Mouse (Mus musculus) gonadal fat pad, adult 2 months (tissue): ENCODE measurements at regions not wholly inside any gene's neighbourhood (a gene's known extent, or its start where the extent isn't known, plus 50 kb on each side); places are given as distances from the start of the nearest gene placed in this dataset.

Experiments used
- DNase-seq: peaks from one replicate; pipeline ENCODE4 v3.0.0-alpha.2; 2012; ENCODE audit warnings: low read depth

DNA sequence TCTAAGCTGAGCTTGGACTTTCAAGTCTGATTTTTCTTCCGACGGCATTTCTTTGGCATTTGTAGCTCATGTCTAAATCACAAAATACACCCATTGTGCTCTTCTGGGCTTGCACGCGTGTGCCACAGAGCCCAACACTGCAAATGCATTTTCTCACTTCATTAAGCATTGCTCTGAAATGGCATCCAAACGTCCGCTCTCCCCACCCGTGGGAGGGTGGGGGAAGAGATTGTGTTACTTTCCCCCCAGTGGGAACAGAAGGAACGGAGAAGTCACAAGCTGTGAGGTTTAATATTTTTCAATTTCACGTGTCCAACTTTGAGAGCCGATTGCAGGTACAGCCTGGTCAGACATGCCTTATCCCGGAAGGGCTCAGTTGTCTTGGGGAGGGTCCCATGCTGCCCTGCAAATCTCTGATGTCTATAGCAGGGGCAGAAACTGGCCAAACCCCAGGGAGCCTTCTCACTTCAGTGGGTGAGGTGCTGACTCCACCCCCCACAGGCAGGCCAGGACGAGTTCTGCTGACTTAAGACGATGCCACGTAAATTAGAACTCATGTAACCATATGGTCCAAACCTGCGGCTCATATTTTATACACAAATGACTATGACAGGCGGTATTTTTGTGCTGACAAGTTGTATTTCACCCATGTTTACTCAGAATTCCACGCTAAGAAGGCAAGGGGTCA is 371.5 kb upstream of the Nfe2l3 start:
- no peak for DNase-seq

DNA sequence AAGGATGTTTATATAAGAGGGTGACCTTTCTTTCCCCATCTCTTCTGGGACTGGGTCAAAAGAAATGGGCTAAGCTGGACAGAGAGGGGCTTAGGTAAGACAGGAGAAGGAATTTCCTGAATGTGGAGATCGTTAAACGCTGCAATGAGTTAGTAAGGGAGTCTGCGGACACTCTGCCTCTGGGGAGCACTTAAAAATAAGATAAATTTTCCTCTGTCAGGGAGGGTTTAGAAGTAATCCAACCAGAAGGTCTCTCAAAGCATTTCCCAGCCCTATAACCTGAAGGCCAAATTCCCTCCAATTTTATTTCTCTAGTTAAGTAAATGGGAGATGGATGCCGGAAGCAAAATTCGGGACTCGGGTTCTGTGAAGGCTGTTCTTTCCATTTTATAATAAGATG is 367.3 kb upstream of the Nfe2l3 start:
- no peak for DNase-seq

DNA sequence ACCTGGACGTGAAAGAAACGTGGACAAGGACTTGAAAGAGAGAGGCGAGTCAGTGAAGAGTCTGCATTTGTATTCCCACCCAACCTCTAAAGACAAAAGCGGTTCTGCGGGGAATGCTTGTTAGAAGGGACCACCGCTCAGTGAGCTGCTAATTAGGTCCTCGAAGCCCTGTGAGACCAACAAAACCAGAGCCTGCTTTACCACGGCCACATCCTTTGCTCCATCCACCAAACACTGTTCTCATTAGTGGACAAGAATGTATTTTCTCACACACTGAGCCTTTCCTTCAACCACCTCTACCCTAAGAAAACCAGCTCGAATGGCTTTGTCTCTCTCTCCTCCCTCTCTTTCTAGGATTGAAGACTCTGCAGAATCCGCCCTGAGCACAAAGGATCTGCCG is 365.1 kb upstream of the Nfe2l3 start:
- no peak for DNase-seq

DNA sequence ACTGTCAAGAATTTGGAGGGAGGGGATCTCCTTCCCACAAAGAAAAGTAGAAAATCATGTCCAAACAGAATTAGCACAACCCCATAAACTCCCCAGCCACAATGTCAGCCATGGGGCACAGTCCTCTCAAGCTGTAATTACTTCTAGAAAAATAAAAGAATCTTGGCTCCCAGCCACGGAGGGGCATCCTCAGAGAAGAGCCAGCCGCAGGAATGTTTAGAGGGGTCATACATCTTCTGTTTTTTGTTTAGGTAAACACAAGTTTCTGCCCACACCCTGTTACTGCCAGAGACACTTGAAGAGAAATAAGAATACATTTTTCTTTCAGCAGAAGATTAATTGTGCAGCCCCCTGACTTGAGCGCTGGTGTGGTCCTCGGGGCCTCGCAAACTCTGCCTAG is 362.5 kb upstream of the Nfe2l3 start:
- DNase-seq, result no peak

DNA sequence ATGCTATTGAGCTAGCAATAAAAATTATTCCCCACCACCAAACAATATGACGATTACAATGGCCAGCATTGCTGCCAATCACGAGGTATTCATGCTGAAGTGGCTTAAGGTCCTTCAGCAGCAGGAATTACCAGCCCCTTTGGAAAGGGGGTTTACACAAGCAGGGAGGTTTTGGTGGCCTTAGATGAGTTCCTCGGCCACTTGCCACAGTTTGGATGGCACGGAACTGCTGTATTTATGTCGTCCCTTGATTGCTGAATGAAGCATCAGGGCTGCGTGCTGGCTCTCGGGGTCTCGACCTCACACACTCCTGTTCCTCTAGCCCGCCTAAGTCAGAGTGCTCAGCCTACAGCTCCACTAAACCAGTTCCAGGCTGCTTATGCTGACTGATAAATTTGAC is 361.2 kb upstream of the Nfe2l3 start:
- no peak for DNase-seq

DNA sequence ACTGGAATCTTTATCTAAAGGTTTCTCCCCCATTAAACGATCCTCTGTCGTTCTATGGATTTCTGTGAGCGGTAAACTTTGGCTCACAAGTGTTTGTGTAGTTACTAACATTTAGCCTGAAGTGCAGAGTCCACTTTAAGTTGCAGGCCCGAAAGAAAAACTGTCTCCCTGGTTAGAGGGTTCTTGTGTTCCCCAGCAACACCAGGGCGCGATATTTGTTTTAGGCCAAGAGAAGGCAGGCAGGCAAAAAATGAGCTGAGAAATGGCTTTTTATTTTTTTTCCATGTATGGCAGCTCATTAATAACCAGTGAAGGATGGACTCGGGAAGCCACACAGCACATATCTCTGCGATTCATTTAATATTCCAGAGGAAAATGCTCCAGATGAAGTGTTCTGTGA is 357.4 kb upstream of the Nfe2l3 start:
- DNase-seq, result no peak

DNA sequence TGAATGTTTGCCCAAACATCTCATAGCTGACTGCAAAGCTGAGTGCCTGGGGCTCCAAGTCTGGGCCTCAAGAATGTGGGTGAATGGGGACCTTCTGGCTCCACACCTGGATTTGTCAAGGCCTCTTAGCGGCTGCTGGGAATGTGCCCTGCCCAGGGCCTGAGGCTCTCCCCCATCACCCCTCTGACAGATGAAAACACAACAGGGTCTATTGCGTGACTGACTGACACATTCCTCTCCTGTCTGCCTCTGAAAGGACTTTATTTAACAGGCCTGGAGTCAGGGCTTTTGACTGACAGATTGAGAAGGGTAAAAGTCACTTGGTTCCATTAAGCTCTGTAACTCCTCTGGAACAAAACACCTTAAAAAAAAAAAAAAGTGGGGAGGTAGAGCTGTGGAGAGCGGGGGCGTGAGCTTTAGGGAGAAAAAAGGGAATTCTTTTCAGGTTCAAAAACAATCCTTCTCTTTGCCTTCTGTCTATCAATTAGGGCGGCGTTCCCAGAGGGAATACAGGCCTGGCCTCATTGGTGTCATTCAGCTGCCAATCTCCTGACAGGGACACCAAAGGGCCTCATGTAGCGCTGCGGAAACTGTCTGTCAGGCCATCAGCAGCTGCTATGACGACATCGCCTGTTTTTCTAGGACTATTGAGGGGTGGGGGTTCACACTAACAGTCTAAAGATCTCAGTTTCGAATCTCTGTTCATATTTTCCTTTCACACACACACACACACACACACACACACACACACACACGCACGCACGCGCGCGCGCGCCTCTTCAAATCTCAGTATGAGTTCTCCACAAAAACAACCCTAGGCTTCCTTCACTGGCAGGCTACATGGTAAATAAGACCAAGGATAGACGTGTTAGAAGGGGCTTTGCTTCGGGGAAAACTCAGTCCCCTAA is 355.4 kb upstream of the Nfe2l3 start:
- no peak for DNase-seq

DNA sequence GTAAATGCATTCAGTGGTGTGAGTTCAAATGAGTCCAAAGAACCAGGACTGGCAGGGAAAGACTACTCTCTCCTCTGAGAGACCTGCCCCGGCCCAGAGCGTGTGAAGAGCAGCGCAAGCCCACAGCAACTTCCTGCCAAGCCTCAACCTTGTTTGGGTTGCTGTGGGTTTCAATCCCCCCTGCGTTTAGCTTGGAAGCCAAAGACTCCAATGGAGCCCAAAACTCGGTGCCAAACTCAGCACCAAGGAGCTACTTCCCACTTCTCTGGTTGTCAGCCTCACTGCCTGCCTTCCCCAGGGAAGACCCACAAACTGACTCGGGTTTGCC is 354.7 kb upstream of the Nfe2l3 start:
- no peak for DNase-seq

DNA sequence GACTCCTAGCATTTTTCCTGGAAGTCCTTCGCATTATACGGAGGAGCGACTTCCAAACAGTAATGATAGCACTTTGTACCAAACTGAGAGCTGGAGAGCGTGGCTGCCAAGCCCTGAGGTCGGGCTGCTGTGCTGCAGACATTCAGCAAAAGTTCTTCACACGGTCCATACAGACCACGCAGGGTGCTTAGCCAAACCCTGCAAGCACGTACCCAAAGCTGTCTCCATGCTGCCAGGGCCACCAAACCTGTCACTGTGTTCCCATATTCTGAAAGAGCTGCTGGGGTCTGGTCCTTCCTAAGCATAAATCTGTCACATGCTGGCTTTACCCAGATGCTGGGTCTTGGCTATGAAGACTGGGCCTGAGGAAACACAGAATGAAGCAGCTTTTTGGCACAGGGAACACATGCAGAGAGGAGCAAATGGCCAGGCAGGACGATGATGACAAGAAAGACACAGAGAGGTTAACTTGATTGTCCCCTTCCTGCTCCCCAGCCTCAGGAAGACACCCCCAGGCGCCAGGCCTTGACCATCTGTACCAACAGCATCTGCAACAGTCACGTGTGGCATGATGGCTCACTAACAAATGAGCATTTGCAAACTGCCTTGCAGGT is 354.0 kb upstream of the Nfe2l3 start:
- DNase-seq, result no peak

DNA sequence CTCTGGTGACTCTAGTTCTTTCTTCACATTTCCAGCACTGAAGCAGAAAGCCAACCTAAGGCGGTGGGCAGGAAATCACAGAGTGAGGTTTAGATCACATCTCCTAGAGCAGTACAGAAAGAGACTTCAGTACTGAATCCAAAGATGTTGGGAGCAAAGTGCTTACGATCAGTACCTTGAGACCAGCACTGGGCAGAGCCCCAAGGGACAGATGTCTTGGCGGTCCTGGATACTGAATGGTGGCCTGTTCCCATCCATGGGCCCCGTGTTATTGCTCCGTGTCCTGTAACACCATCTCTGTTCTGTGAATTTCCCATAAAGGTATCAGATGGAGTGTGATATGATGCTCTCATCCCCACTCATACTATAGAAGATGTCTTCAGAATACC is 353.5 kb upstream of the Nfe2l3 start:
- DNase-seq, result no peak

DNA sequence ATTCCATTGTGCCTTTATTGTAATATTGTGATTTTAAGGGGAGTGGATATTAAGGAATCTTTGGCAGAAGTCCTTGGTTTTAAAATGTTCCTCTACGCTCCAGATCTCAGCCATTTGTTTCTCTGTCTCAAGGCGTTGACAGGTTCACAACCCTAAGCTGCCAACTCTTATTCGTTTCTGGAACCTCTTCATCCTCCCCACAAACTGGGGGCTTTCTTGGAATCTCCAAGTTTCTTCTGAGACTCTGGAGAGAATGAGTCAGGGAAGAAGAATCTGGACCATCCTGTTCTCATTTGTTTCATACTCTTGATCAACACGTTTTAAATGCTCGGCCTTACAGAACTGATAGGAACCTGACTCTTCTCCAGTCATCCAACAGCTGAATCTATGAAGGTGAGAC is 351.4 kb upstream of the Nfe2l3 start:
- DNase-seq, result no peak

DNA sequence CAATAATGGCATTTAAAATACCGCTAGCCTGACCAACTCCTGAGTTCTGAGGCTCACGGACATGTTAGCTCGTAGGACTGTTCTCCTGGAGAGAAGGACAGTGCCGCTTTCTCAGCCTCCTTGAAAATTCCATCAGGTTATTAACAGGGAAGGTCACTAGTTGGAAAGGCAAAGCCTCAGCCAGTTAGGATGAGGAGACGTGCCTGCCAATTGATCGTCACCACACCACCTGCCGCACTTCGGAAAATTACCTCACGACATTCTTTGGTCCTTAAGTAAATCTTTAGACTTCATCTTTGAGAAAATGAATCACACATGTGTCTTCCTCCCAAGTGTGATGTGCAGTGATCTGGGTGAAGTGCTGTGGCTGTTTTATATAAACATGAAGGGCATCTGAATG is 347.8 kb upstream of the Nfe2l3 start:
- no peak for DNase-seq

DNA sequence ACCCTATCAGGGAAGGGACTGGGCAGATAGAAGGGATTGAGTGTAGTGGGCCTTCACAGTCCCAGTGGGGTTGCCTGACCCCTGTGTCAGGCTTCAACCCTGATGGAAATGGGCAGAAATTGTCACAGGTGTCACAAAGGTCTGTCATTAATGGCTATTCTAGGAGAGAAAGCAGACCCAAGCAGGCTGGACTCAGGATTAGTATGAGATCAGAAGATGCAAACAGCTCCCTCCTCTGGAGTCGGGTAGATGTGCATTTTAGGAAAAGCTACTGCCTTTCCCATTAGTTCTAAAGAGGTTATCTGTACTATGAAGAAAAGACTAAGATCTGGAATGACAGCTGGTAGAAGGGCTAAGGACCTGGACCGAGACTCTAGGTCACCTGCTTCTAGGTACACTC is 346.9 kb upstream of the Nfe2l3 start:
- no peak for DNase-seq

DNA sequence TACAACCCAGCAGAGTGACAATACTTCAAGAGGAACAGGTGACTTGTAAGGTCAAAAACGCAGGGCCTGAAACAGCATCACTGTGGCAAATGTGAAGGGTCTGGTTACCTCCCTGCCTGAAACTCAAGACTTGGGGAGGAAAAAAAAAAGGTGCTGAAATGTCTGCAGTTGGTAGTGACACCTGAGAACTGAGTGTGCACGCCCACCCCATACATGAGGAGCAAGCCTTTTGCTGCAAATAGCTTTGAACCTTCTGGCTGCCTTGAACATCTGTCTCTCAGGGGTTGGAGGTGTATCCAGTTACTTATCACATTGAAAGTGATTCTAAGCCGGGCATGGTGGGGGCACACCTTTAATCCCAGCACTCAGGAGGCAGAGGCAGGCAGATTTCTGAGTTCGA is 346.1 kb upstream of the Nfe2l3 start:
- no peak for DNase-seq

DNA sequence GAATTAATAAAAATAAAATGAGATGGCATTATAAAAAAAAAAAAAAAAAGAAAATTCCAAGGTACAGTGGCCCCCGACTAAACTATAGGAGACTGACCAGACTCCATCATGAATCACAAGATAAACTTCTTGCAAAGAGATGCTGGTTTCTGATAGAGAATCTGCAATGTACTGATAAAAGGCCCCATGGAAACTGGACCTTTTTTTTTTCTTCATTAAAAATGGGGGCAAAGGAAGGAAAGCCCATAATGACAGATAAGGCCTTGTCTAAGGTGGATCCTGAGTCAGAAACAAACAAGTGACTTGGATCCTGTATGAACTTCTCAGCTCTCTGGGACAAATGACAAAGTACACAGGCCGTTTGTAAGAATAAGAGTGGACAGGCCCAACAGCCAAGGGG is 344.7 kb upstream of the Nfe2l3 start:
- no peak for DNase-seq

DNA sequence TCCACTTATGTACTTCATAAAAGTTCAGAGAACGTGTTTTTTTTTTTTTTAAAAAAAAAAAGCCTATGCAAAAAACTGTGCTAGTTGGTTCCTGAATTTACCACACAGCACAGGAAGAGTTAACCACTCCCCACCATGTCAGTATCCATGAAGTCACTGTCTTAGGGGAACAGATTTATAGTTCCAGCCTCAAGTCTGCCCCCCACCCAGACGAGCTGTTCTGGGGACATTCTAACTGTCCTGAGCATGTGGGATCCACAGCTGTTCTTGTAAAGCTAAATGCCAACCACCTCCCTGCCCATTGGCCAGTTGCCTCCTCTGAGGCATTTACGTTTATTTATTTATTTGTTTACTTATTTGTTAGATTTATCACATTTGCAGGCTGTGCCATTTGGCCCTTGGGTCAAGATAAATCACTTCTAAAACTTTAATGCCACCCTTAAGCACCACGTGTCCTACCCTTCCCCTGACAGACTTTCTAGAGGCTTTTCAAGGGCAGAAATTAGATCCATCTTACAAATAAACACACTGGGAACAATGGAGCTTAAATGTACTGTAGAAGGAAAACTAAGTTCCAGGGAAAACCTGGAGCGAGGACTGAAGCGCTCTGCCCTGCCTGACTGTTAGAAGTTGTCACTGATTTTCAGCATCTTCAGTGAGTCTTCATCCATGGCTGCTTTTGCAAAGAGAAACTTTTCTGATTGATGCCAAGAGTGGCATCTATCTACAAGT is 343.7 kb upstream of the Nfe2l3 start:
- no peak for DNase-seq

DNA sequence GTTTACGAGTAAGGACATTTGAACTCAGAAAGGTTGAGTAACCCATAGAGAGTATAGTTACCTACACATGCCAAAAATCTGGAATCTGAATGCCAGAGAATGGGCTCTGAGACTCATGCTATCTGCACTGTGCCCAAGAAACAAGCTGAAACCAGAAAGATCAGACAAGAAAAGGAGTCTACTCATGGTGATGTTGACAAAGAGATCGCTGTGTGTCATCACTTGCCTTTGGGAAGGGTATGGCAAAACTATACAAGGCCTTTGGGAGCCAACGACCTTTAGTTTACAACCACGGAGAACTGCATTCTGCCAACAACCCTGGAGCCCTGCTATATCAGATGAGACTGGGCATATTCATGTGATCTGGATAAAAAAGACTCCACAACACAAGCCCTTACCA is 339.3 kb upstream of the Nfe2l3 start:
- peak; percentile 97 for DNase-seq

DNA sequence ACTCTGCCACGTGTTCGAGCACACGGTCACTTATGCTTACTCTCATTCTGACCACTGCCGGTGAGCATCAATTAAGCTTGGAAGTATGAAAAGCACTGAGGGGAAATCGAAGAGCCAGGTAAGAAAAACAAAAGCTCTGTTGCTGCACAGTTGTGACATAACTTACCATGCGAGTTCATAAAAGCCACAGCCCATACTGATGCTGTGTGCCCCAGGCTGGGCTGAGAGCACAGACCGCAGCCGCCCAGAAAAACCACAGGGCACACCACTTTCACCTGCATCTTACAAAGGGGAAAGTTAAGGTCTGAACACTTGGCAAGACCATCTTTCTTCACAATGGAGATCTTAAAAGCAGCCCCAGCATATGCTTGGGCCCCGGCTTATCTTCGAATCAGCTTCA is 338.2 kb upstream of the Nfe2l3 start:
- DNase-seq, result peak; percentile 65

DNA sequence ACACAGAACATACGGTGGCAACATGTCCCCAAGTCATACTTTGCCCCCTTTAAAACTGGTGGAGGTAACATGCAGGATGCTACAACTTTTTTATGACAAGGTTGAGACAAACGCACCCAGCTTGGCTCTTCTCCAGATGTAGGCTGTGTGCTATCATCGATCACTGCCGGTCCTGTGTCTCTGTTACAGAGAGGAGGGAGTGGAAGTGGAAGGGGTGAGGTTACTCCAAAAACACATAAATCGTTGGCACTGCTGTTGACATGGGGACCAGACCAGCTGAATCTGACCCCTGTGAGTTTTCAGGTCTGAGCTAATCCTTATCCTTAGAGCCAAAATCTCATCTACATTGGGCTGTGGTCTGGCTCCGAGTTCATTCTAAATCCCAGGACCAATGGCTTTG is 335.0 kb upstream of the Nfe2l3 start:
- DNase-seq, result no peak

DNA sequence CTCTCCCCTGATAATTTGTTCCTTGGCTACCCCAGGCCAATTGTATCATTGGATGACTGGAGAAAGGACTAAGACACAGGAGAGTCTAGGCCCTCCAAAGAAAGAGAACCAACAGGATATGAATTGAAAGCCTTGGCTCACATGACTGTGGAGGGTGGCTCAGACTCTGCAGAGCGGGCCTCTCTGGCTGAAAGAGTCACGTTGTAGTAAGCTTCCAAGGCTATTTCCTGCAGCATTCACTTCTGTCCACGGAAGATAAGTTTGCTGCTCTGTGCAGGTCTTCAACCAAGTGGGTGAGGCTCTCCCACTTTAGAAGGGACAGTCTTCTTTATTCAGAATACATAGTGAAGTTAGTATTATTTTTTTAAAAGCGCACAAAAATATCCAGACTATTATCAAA is 332.1 kb upstream of the Nfe2l3 start:
- no peak for DNase-seq

DNA sequence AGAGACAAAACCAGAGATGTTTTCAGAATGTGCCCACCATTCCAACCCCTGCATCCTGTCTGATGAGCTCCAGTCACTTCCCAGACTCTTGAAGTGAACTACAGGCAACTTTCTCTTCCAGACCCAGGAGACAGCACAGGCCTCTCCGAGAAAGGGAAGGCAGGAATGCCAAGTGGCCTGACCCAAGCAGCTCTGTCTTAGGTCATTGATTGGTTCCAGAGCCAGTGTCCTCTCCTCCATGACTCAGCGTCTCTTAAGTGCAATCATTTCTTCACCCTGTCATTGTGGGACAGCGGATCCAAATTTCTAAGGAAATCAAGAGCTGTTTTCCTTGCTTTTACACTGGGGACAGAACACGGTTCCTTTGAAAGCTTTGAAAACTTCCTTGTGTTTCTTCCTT is 329.2 kb upstream of the Nfe2l3 start:
- no peak for DNase-seq

DNA sequence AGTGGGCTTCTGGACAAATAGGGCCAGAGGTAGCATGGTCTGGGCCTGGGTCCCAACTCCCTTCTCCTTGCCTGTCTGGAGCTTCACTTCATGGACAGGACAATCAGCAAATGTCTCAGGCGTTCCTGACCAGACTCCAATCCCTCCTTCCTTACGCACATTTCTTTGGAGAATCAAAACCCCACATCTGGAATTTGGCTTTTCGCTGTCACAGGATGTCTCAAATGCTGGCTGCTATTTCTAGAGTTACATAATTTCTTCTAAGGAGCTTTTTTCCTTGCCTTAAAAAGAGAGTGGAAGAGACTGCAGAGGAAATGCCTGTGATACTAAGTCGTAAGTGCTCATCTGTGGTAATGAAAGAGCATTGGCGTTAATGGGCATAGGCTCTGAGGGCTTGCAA is 328.1 kb upstream of the Nfe2l3 start:
- DNase-seq, result no peak
